Mouse (Mus musculus) bone marrow macrophage, adult 2 months (primary cell): ENCODE data around the gene Dctn5.

Experiments used
- CTCF ChIP-seq: IDR thresholded peaks from 2 replicates; pipeline ENCODE4 v1.5.1; 2012; ENCODE audit warnings: low read depth, mild to moderate bottlenecking, low read length, moderate library complexity
- POLR2A ChIP-seq: IDR thresholded peaks from 2 replicates; pipeline ENCODE4 v1.6.1; 2012; ENCODE audit warnings: mild to moderate bottlenecking, low read depth, low read length, borderline replicate concordance

DNA sequence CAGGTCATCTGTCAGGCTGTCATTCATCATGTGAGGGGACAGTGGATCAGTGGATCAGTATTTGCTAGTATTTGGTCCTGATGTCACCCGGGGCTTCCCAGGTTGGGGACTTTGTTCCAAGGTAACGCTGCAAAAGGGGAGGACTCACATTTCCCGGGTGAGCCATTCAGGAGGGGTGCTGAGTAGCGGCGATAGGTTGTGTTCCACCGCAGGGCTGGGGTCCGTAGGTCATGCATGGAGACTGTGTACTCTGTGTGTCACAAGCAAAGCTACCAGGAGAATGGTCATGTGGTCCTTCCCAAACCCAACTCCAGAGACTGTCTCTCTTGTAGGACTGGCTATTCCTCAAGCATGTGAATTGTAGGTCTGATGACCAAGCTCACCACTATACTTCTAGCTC lies 47.9 kb downstream of the Dctn5 start:
- no peak for TF ChIP-seq CTCF
- TF ChIP-seq POLR2A, result no peak
